Mouse (Mus musculus): ENCODE data around the gene Efcab3. TPM values are rescaled to one million over a fixed set of nuclear protein-coding genes. Genes with fewer than 3 reads are reported as not detected.

Gene Efcab3
- polyA plus RNA-seq, 1 experiment from 2014 or later = not detected

DNA sequence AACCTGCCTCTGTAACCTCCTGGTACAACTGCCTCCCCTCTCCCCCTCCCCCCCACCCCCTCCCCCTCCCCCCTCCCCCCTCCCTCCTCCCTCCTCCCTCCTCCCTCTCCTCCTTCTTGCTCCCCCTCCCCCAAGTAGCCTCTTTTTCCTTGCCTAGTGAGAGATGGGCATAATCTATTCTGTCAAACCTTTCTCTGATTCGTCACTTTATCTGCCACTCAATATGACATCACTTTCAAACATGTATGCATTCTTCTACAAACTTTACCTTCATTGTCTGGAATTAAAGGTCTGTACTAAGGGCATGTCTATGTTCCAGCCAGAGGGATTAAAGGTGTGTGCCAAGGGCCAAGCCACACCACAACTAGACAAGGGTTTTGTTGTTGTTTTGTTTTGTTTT lies 86.4 kb downstream of the Efcab3 start:
- 93% methylated on average over 1 of the region's 1 CpGs for WGBS
- Histone ChIP-seq H3K4me3 (ENCODE audit: low read depth, low read length) (no peak overlapping the region), H3K9ac (ENCODE audit: low read length) (no peak overlapping the region), H3K27ac (replicated peaks) (no peak overlapping the region), H3K4me2 (replicated peaks; ENCODE audit: low read depth) (no peak overlapping the region), H3K4me1 (replicated peaks; ENCODE audit: control insufficient read depth, insufficient read depth) (no peaks in the 10 kb centered on the region), H3K27me3 (ENCODE audit: control insufficient read depth, insufficient read depth, low read length) (no peaks in the 10 kb centered on the region), H3K36me3 (ENCODE audit: control insufficient read depth, insufficient read depth, low read length) (no peaks in the 10 kb centered on the region), H3K9me3 (ENCODE audit: control insufficient read depth, low read length) (no peaks in the 10 kb centered on the region)
- ATAC-seq (ENCODE audit: low FRiP score, low TSS enrichment) = no peak
- no peak for DNase-seq (ENCODE audit: low spot score)
- no peak for TF ChIP-seq CTCF (IDR thresholded peaks at IDR 0.05; ENCODE audit: low read depth)
- TF ChIP-seq EP300 (optimal IDR thresholded peaks at IDR 0.05) = no peak

DNA sequence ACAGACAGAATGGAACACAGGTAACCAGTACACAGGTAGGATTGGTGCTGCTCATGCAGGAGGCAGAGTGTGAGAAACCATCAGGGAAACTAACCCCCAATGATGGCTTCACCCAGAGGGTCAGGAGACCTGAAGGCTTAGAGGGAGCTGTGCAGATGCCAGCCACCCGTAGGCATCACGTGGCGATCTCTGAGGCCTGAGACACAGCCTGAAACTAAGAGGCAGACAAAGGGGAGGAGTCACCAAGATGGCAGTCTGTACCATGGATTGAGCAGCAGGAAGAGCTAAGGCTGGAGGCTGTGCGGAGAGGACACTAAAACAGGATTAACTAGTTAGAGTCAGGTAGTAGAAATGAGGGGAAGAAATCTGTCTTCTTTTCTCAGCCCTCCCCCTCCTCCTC lies 87.3 kb downstream of the Efcab3 start:
- Histone ChIP-seq H3K36me3 (ENCODE audit: control insufficient read depth, insufficient read depth, low read length) (no peaks in the 10 kb centered on the region), H3K4me1 (replicated peaks; ENCODE audit: control insufficient read depth, insufficient read depth) (no peaks in the 10 kb centered on the region), H3K27me3 (ENCODE audit: control insufficient read depth, insufficient read depth, low read length) (no peaks in the 10 kb centered on the region), H3K9ac (ENCODE audit: low read length) (no peak overlapping the region), H3K27ac (replicated peaks) (no peak overlapping the region), H3K4me2 (replicated peaks; ENCODE audit: low read depth) (no peak overlapping the region), H3K9me3 (ENCODE audit: control insufficient read depth, low read length) (no peaks in the 10 kb centered on the region), H3K4me3 (ENCODE audit: low read depth, low read length) (no peak overlapping the region)
- 64% methylated on average over 4 of the region's 4 CpGs for WGBS
- ATAC-seq (ENCODE audit: low FRiP score, low TSS enrichment) = no peak
- DNase-seq (ENCODE audit: low spot score) = no peak
- TF ChIP-seq CTCF (IDR thresholded peaks at IDR 0.05; ENCODE audit: low read depth) (no peak), EP300 (optimal IDR thresholded peaks at IDR 0.05) (no peak)

DNA sequence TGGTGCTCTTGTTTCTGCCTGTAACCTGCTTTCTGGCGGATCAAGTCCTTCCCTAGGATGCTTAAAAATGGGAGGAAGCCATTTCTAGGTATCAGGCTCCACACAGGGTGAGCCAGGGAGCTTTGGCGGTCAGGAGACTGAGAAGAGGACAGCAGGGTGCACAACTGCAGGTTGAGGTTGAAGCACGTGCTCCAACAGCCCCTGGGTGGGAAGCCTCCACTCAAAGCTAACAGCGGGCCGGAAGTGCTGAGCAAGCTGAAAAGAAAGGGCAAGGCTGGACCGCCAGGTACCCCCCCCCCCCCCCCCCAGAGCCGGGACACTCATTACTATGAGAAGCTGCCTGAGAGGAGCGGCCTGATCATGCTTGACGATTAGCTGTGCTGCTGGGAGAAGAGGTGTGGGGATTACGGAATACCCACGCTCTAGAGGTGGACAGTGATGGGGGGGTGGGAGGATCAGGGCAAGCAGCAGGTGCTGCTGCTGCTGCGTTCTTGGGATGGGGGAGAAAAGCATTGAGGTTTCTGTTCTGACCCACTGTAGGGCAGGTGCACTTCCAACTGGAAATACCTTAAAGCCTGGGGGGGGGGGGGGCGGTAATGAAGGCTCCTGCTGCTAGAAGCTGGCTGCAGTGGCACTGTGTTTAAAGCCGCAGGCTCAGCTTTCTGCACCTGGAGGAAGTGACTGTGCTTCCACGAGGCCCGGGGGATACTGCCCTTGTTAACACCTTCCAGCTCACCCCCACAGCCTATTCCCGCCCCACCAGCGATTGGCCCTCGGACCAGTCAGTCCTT lies 88.0 kb downstream of the Efcab3 start:
- no peaks in the 10 kb centered on the region for H3K4me1 ChIP-seq (replicated peaks; ENCODE audit: control insufficient read depth, insufficient read depth)
- 26% methylated on average over 18 of the region's 19 CpGs for WGBS
- H3K36me3 ChIP-seq (ENCODE audit: control insufficient read depth, insufficient read depth, low read length) = no peaks in the 10 kb centered on the region
- H3K27me3 ChIP-seq (ENCODE audit: control insufficient read depth, insufficient read depth, low read length) = no peaks in the 10 kb centered on the region
- no peak overlapping the region for H3K27ac ChIP-seq (replicated peaks)
- TF ChIP-seq EP300 (optimal IDR thresholded peaks at IDR 0.05) (no peak), CTCF (IDR thresholded peaks at IDR 0.05; ENCODE audit: low read depth) (no peak)
- no peak for DNase-seq (ENCODE audit: low spot score)
- no peaks in the 10 kb centered on the region for H3K9me3 ChIP-seq (ENCODE audit: control insufficient read depth, low read length)
- H3K9ac ChIP-seq (ENCODE audit: low read length) = no peak overlapping the region
- 0 out of 2 replicates have a peak overlapping the region, but pooled peaks have one; percentile 8 for H3K4me2 ChIP-seq (replicated peaks; ENCODE audit: low read depth)
- H3K4me3 ChIP-seq (ENCODE audit: low read depth, low read length) = no peak overlapping the region
- ATAC-seq (ENCODE audit: low FRiP score, low TSS enrichment) = no peak

DNA sequence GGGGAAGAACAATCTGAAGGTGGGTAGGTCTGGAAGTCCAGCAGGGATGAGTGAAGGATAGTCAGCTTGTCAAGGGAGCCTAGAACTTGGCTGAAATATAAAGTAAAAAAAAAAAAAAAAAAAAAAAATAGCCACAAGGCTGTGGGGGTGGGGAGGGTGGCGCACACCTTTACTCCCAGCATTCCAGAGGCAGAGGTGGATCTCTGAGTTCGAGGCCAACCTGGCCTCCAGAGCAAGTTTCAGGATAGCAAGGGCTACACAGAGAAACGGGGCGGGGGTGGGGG lies 88.6 kb downstream of the Efcab3 start:
- Histone ChIP-seq H3K36me3 (ENCODE audit: control insufficient read depth, insufficient read depth, low read length) (no peaks in the 10 kb centered on the region), H3K4me3 (ENCODE audit: low read depth, low read length) (no peak overlapping the region), H3K4me2 (replicated peaks; ENCODE audit: low read depth) (no peak overlapping the region), H3K9me3 (ENCODE audit: control insufficient read depth, low read length) (no peaks in the 10 kb centered on the region), H3K27ac (replicated peaks) (no peak overlapping the region), H3K4me1 (replicated peaks; ENCODE audit: control insufficient read depth, insufficient read depth) (no peaks in the 10 kb centered on the region), H3K9ac (ENCODE audit: low read length) (no peak overlapping the region), H3K27me3 (ENCODE audit: control insufficient read depth, insufficient read depth, low read length) (no peaks in the 10 kb centered on the region)
- ATAC-seq (ENCODE audit: low FRiP score, low TSS enrichment) (no peak), DNase-seq (ENCODE audit: low spot score) (no peak)
- TF ChIP-seq CTCF (IDR thresholded peaks at IDR 0.05; ENCODE audit: low read depth) = no peak
- no peak for TF ChIP-seq EP300 (optimal IDR thresholded peaks at IDR 0.05)
- 82% methylated on average over 2 of the region's 4 CpGs for WGBS

DNA sequence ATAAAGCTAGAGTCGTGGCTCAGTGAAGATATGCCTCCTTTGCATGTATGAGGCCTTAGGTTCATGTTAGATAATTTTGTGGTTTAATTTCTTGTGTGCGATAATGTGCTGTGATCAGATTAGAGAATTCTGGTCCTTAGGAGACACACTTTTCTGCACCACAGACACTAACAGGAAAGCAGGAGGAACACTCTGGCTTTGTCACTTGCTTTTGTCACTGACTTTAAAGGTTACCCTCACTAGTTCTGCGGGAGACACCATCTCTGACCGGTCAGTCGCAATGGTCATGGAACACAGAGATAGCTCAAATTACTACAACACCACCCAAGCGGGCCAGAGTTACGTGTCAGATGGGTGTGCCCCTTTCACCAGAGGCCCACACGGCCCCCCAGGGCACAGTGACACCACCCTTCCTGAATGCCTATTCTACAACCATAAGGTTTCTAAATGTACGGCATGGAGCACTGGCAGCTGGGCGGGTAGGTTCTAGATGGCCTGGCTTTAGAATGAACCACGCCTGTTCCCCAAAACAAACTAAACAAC lies 89.0 kb downstream of the Efcab3 start:
- H3K9ac ChIP-seq (ENCODE audit: low read length) = no peak overlapping the region
- no peak overlapping the region for H3K27ac ChIP-seq (replicated peaks)
- ATAC-seq (ENCODE audit: low FRiP score, low TSS enrichment) (peak; percentile 30; the same call in 1 of the 2 replicates), DNase-seq (ENCODE audit: low spot score) (no peak)
- H3K36me3 ChIP-seq (ENCODE audit: control insufficient read depth, insufficient read depth, low read length) = no peaks in the 10 kb centered on the region
- no peak overlapping the region for H3K4me2 ChIP-seq (replicated peaks; ENCODE audit: low read depth)
- no peaks in the 10 kb centered on the region for H3K9me3 ChIP-seq (ENCODE audit: control insufficient read depth, low read length)
- no peaks in the 10 kb centered on the region for H3K27me3 ChIP-seq (ENCODE audit: control insufficient read depth, insufficient read depth, low read length)
- no peaks in the 10 kb centered on the region for H3K4me1 ChIP-seq (replicated peaks; ENCODE audit: control insufficient read depth, insufficient read depth)
- no peak overlapping the region for H3K4me3 ChIP-seq (ENCODE audit: low read depth, low read length)
- no peak for TF ChIP-seq EP300 (optimal IDR thresholded peaks at IDR 0.05)
- TF ChIP-seq CTCF (IDR thresholded peaks at IDR 0.05; ENCODE audit: low read depth) = no peak
- WGBS = 74% methylated on average over 11 of the region's 11 CpGs

DNA sequence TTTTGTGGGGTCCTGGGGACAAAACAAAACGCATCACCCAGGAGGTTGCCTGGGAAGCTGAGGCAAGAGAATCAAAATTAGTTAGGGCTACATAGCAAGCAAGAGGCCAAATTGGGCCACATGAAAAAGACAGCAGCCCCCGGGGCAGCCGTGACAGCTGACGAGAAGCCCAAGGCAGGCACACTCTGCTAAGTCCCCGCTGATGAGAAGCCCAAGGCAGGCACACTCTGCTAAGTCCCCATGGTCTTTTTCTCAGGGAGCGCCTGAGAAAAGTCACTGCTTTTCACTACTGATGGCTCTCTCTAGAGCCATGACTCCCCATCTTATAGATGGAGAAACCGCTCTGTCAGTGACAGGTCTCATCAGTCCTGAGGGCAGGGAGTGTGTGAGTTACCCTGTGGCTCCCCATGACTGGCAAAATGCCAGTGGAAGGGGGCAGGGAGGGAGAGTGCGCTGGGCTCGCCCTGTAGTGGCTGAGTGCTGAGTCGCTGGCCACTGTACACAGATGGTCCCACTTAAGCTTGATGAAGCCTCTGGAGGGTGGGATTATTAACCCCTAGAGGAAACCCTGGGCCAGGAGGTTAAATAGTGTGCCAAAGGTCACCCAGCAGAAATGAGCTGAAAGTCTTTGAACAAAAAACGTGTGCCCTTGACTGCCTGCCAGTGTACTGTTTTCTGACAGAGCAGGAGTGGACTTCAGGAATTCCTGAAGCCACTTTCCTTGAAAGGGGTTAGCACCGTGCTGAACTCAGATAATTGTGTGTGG lies 89.9 kb downstream of the Efcab3 start:
- WGBS = 32% methylated on average over 12 of the region's 12 CpGs
- no peaks in the 10 kb centered on the region for H3K27me3 ChIP-seq (ENCODE audit: control insufficient read depth, insufficient read depth, low read length)
- H3K4me1 ChIP-seq (replicated peaks; ENCODE audit: control insufficient read depth, insufficient read depth) = no peaks in the 10 kb centered on the region
- no peak overlapping the region for H3K27ac ChIP-seq (replicated peaks)
- no peaks in the 10 kb centered on the region for H3K36me3 ChIP-seq (ENCODE audit: control insufficient read depth, insufficient read depth, low read length)
- no peaks in the 10 kb centered on the region for H3K9me3 ChIP-seq (ENCODE audit: control insufficient read depth, low read length)
- TF ChIP-seq CTCF (IDR thresholded peaks at IDR 0.05; ENCODE audit: low read depth) = no peak
- no peak for TF ChIP-seq EP300 (optimal IDR thresholded peaks at IDR 0.05)
- no peak overlapping the region for H3K4me2 ChIP-seq (replicated peaks; ENCODE audit: low read depth)
- ATAC-seq (ENCODE audit: low FRiP score, low TSS enrichment) (peak; percentile 83), DNase-seq (ENCODE audit: low spot score) (peak; percentile 62)
- H3K9ac ChIP-seq (ENCODE audit: low read length) = no peak overlapping the region
- no peak overlapping the region for H3K4me3 ChIP-seq (ENCODE audit: low read depth, low read length)
